9 mouse cellular contexts compared by ENCODE assay signal in genomic region chr5:124960131-124960901, GRCm38 (mm10). TPM values are rescaled to one million over a fixed set of nuclear protein-coding genes. Genes with fewer than 3 reads are reported as not detected.
DNase-seq lines count a peak whose midpoint lies in the region; ATAC-seq lines count a peak whose summit lies in the region.
"Had no signal": no experiment of that assay in that cellular context is flagged by ENCODE, and none has a peak within 500 bp of the region (broad histone marks: within the 10 kb centered on the region; RNA-seq: fewer than 3 reads in every experiment).

No protein-coding gene starts in this region.

- 43% methylated on average over 18 of the region's 18 CpGs for WGBS in hindbrain, embryonic 13.5 days

- no peak overlapping the region for H3K4me2 ChIP-seq in hindbrain, embryonic 13.5 days

- no peaks in the 10 kb centered on the region for H3K27me3 ChIP-seq in hindbrain, embryonic 13.5 days

- H3K36me3 ChIP-seq in hindbrain, embryonic 13.5 days, result no peaks in the 10 kb centered on the region
- H3K36me3 ChIP-seq: G1E had no signal

- no peaks in the 10 kb centered on the region for H3K9me3 ChIP-seq in hindbrain, embryonic 13.5 days

- H3K27ac ChIP-seq in hindbrain, embryonic 13.5 days, result peak overlapping the region; percentile 61

- no peak overlapping the region for H3K4me3 ChIP-seq in hindbrain, embryonic 13.5 days

- H3K4me1 ChIP-seq in hindbrain, embryonic 13.5 days (replicated peaks), result peaks cover 36% of the 10 kb centered on the region

- H3K9ac ChIP-seq in hindbrain, embryonic 13.5 days, result 0 out of 2 replicates have a peak overlapping the region, but pooled peaks have one; percentile 4

- ATAC-seq in hindbrain, embryonic 13.5 days (ENCODE audit: low FRiP score), result no peak

- DNase-seq in Muller cell, postnatal 12 days (ENCODE audit: inconsistent ontology term), result peak; percentile 85
- DNase-seq in cerebellum, adult 9-11 months, result peak; percentile 95
- DNase-seq in gastrocnemius, adult 18-20 months (ENCODE audit: low spot score), result peak; percentile 66
- DNase-seq in left cerebral cortex, adult 18-20 months (ENCODE audit: low spot score in 2 of 2), result peak; percentile 57 to 83
- peak; percentile 61 for DNase-seq in mesoderm, embryonic 11.5 days (ENCODE audit: low read depth, low spot score)
- DNase-seq in skeletal muscle tissue, adult 2 months (ENCODE audit: low read depth, low spot score), result peak; percentile 57
- DNase-seq in urinary bladder, adult 18-20 months (ENCODE audit: low spot score in 2 of 2), result no peak

RNA-seq across cellular contexts. Expression of gene Rflna, which starts 42.7 kb away (rescaled TPM):
- total RNA-seq in gastrocnemius, adult 18-20 months (2021), result not detected
- polyA plus RNA-seq in hindbrain, embryonic 13.5 days (2015; fragmentation: Nextera tagmentation; extraction: Ambion mirVana), result 5.9 and 8.3 TPM in 2 replicates
- 1 to 10 TPM in 1 of 2 experiments, under 1 TPM in 1; 0.68 to 1.0 TPM for total RNA-seq in left cerebral cortex, adult 18-20 months (2021)
- total RNA-seq: G1E had no signal
- polyA plus RNA-seq: G1E had no signal

Comparison
In these comparisons a context has a peak if more than half of its experiments do, and no peak if none do; other contexts are left out.
1. DNase-seq: peak in Muller cell, postnatal 12 days (single experiment), cerebellum, adult 9-11 months (single experiment), gastrocnemius, adult 18-20 months (single experiment), left cerebral cortex, adult 18-20 months (2 of 2), mesoderm, embryonic 11.5 days (single experiment) and skeletal muscle tissue, adult 2 months (single experiment); none in urinary bladder, adult 18-20 months (0 of 2).